Mouse (Mus musculus): ENCODE results near the gene Gpsm1.

DNA sequence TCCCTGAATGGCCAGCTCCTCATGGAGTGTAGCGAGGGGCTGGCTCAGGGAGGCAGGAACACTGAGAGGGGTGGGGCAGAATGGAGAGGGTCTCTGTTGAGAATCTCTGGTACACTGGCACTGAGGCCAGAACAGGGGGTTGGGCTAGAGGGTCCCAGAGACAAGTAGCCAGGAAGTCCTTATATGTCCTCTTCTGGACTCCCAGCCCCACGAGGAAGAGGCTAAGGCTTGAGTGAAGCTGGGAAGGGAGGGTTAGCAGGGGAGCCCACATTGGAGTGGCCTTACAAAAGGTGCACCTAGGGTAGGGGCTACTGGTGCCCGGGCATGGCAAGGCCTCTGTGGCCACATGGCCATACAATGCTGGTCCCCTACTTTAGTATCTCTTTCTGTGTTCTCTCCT is 2.1 kb downstream of the Gpsm1 start:
- TF ChIP-seq CTCF (IDR thresholded peaks at IDR 0.05; ENCODE audit: low read depth) (no peak), EP300 (IDR thresholded peaks at IDR 0.05; ENCODE audit: low read depth) (no peak)

Measured in liver, embryonic 14.5 days (tissue).